Mouse (Mus musculus) CH12.LX (cell line): Measurements from ENCODE around the gene Hist1h1c. TPM values are rescaled to one million over a fixed set of nuclear protein-coding genes. Genes with fewer than 3 reads are reported as not detected.

Experiments
- DNase-seq: peaks from one replicate; pipeline ENCODE4 v3.0.0-alpha.2; 2013; ENCODE audit errors: extremely low read depth
- H3K27ac ChIP-seq: 2 replicates; pipeline ENCODE4 v1.5.1; 2012; ENCODE audit warnings: low read depth, mild to moderate bottlenecking, control low read depth, moderate library complexity; ENCODE audit not compliant: insufficient read depth
- H3K27me3 ChIP-seq: replicated peaks from 2 replicates; pipeline ENCODE3; 2012; ENCODE audit warnings: inconsistent platforms
- H3K36me3 ChIP-seq, 2 experiments: replicated peaks in 1 of 2; 2 replicates each; pipeline versions ENCODE3 to v1.6.1; 2012; ENCODE audit warnings: inconsistent platforms in 1 of 2, low read length in 1 of 2, mild to moderate bottlenecking in 1 of 2, mixed read lengths in 1 of 2, moderate library complexity in 1 of 2; ENCODE audit not compliant: control insufficient read depth in 1 of 2, insufficient read depth in 1 of 2
- H3K4me1 ChIP-seq, 2 experiments: 2 replicates each; pipeline ENCODE4 v1.6.1; 2012; ENCODE audit warnings: inconsistent platforms in 1 of 2, moderate library complexity in 1 of 2; ENCODE audit not compliant: insufficient read depth in 2 of 2, control insufficient read depth in 1 of 2
- H3K4me2 ChIP-seq: 2 replicates; pipeline ENCODE4 v1.6.1; 2012; ENCODE audit warnings: low read depth, mild to moderate bottlenecking, control low read depth; ENCODE audit not compliant: poor library complexity, insufficient read depth, severe bottlenecking
- H3K4me3 ChIP-seq, 3 experiments: fragments of 150-350 bp in 1 of 3; sonication (generic) in 1 of 3; replicated peaks in 1 of 3; 2 replicates each; pipeline versions ENCODE3 to v1.5.1; 2011 to 2012; ENCODE audit warnings: low read depth in 2 of 3, low read length in 2 of 3, mild to moderate bottlenecking in 2 of 3, moderate library complexity in 2 of 3, control low read depth in 1 of 3, improper control_type of control experiment in 1 of 3, inconsistent platforms in 1 of 3, mixed read lengths in 1 of 3; ENCODE audit not compliant: poor library complexity in 1 of 3
- H3K79me2 ChIP-seq: replicated peaks from 2 replicates; pipeline ENCODE4 v1.6.1; 2012; ENCODE audit warnings: mild to moderate bottlenecking, moderate library complexity; ENCODE audit not compliant: control insufficient read depth, poor library complexity, insufficient read depth, severe bottlenecking; ENCODE audit errors: extremely low read depth
- H3K9ac ChIP-seq: 2 replicates; pipeline ENCODE4 v1.6.1; 2012; ENCODE audit warnings: low read depth, mild to moderate bottlenecking, control low read depth, moderate library complexity; ENCODE audit not compliant: insufficient read depth
- H3K9me3 ChIP-seq: replicated peaks from 2 replicates; pipeline ENCODE3; 2012; ENCODE audit warnings: low read length, inconsistent platforms, mixed read lengths
- BHLHE40 ChIP-seq: IDR thresholded peaks from 2 replicates; pipeline ENCODE4 v1.6.1; 2011; ENCODE audit warnings: mild to moderate bottlenecking, low read depth, low read length, improper control_type of control experiment
- CHD1 ChIP-seq: IDR thresholded peaks from 2 replicates; pipeline ENCODE4 v1.6.1; 2012; ENCODE audit warnings: low read depth, low read length, improper control_type of control experiment, inconsistent platforms
- CHD2 ChIP-seq: IDR thresholded peaks from 2 replicates; pipeline ENCODE4 v1.6.1; 2011; ENCODE audit warnings: low read length, improper control_type of control experiment
- CTCF ChIP-seq, 2 experiments: IDR thresholded peaks in 1 of 2; conservative IDR thresholded peaks in 1 of 2; 2 replicates each; pipeline ENCODE4 v1.5.1; 2011 to 2012; ENCODE audit warnings: low read depth in 2 of 2, low read length in 2 of 2, improper control_type of control experiment in 1 of 2, inconsistent platforms in 1 of 2, mild to moderate bottlenecking in 1 of 2, moderate library complexity in 1 of 2
- E2F4 ChIP-seq: IDR thresholded peaks from 2 replicates; pipeline ENCODE4 v1.6.1; 2011; ENCODE audit warnings: low read depth, low read length, improper control_type of control experiment; ENCODE audit not compliant: insufficient replicate concordance
- ELF1 ChIP-seq: IDR thresholded peaks from 2 replicates; pipeline ENCODE4 v1.6.1; 2014; ENCODE audit warnings: low read depth, mild to moderate bottlenecking, inconsistent platforms, low read length, improper control_type of control experiment
- ETS1 ChIP-seq: conservative IDR thresholded peaks from 2 replicates; pipeline ENCODE4 v1.6.1; 2012; ENCODE audit warnings: low read depth, mild to moderate bottlenecking, inconsistent platforms, low read length, improper control_type of control experiment, moderate library complexity
- GABPA ChIP-seq: IDR thresholded peaks from 2 replicates; pipeline ENCODE4 v1.6.1; 2012; ENCODE audit warnings: low read depth, low read length, improper control_type of control experiment, inconsistent platforms; ENCODE audit not compliant: insufficient replicate concordance
- HCFC1 ChIP-seq: IDR thresholded peaks from 2 replicates; pipeline ENCODE4 v1.6.1; 2012; ENCODE audit warnings: low read depth, mild to moderate bottlenecking, inconsistent platforms, low read length, improper control_type of control experiment
- IRF4 ChIP-seq: IDR thresholded peaks from 2 replicates; pipeline ENCODE4 v1.6.1; 2014; ENCODE audit warnings: low read depth, mild to moderate bottlenecking, inconsistent platforms, low read length, improper control_type of control experiment
- JUN ChIP-seq: IDR thresholded peaks from 2 replicates; pipeline ENCODE4 v1.6.1; 2011; ENCODE audit warnings: low read depth, mild to moderate bottlenecking, low read length, improper control_type of control experiment, moderate library complexity; ENCODE audit not compliant: insufficient read depth
- JUND ChIP-seq: conservative IDR thresholded peaks from 2 replicates; pipeline ENCODE4 v1.6.1; 2011; ENCODE audit warnings: low read depth, low read length, improper control_type of control experiment
- KAT2A ChIP-seq: IDR thresholded peaks from 2 replicates; pipeline ENCODE4 v1.6.1; 2012; ENCODE audit warnings: low read length, improper control_type of control experiment, inconsistent platforms; ENCODE audit not compliant: insufficient replicate concordance
- MAX ChIP-seq: IDR thresholded peaks from 2 replicates; pipeline ENCODE4 v1.6.1; 2011; ENCODE audit warnings: low read length, improper control_type of control experiment
- MAZ ChIP-seq: IDR thresholded peaks from 2 replicates; pipeline ENCODE4 v1.6.1; 2012; ENCODE audit warnings: low read depth, mild to moderate bottlenecking, inconsistent platforms, low read length, improper control_type of control experiment, moderate library complexity
- MEF2A ChIP-seq: IDR thresholded peaks from 2 replicates; pipeline ENCODE4 v1.6.1; 2014; ENCODE audit warnings: low read depth, mild to moderate bottlenecking, inconsistent platforms, low read length, improper control_type of control experiment, borderline replicate concordance
- MXI1 ChIP-seq: IDR thresholded peaks from 2 replicates; pipeline ENCODE4 v1.6.1; 2011; ENCODE audit warnings: mild to moderate bottlenecking, low read depth, low read length, improper control_type of control experiment
- NELFE ChIP-seq: IDR thresholded peaks from 2 replicates; pipeline ENCODE4 v1.6.1; 2011; ENCODE audit warnings: low read depth, low read length, improper control_type of control experiment
- NRF1 ChIP-seq: IDR thresholded peaks from 2 replicates; pipeline ENCODE4 v1.6.1; 2014; ENCODE audit warnings: low read depth, mild to moderate bottlenecking, inconsistent platforms, low read length, improper control_type of control experiment, moderate library complexity
- PAX5 ChIP-seq: IDR thresholded peaks from 2 replicates; pipeline ENCODE4 v1.6.1; 2012; ENCODE audit warnings: low read length, inconsistent platforms, mixed read lengths
- POLR2A ChIP-seq: IDR thresholded peaks from 2 replicates; pipeline ENCODE4 v1.6.1; 2011; ENCODE audit warnings: low read depth, mild to moderate bottlenecking, improper control_type of control experiment, low read length
- POLR2AphosphoS2 ChIP-seq: IDR thresholded peaks from 2 replicates; pipeline ENCODE4 v1.6.1; 2011; ENCODE audit warnings: low read depth, low read length, improper control_type of control experiment
- RAD21 ChIP-seq: IDR thresholded peaks from 2 replicates; pipeline ENCODE4 v1.6.1; 2011; ENCODE audit warnings: low read depth, mild to moderate bottlenecking, low read length, improper control_type of control experiment, moderate library complexity
- RCOR1 ChIP-seq: conservative IDR thresholded peaks from 2 replicates; pipeline ENCODE4 v1.6.1; 2012; ENCODE audit warnings: low read depth, mild to moderate bottlenecking, inconsistent platforms, low read length, improper control_type of control experiment
- SIN3A ChIP-seq: IDR thresholded peaks from 2 replicates; pipeline ENCODE4 v1.6.1; 2012; ENCODE audit warnings: low read length, improper control_type of control experiment, inconsistent platforms
- TBP ChIP-seq: conservative IDR thresholded peaks from 2 replicates; pipeline ENCODE4 v1.6.1; 2011; ENCODE audit warnings: low read depth, low read length, improper control_type of control experiment
- TCF12 ChIP-seq: IDR thresholded peaks from 2 replicates; pipeline ENCODE4 v1.6.1; 2014; ENCODE audit warnings: low read depth, mild to moderate bottlenecking, inconsistent platforms, low read length, improper control_type of control experiment
- UBTF ChIP-seq: IDR thresholded peaks from 2 replicates; pipeline ENCODE4 v1.6.1; 2012; ENCODE audit warnings: low read depth, mild to moderate bottlenecking, inconsistent platforms, low read length, improper control_type of control experiment, moderate library complexity
- USF1 ChIP-seq: IDR thresholded peaks from 2 replicates; pipeline ENCODE4 v1.6.1; 2014; ENCODE audit warnings: low read depth, mild to moderate bottlenecking, inconsistent platforms, low read length, improper control_type of control experiment
- USF2 ChIP-seq: conservative IDR thresholded peaks from 2 replicates; pipeline ENCODE4 v1.6.1; 2011; ENCODE audit warnings: low read depth, low read length, improper control_type of control experiment
- ZMIZ1 ChIP-seq: IDR thresholded peaks from 2 replicates; pipeline ENCODE4 v1.6.1; 2012; ENCODE audit warnings: low read depth, mild to moderate bottlenecking, inconsistent platforms, low read length, improper control_type of control experiment
- dilution Hi-C: fragments of 300-500 bp; cut with MboI; formaldehyde crosslinking; loops from 2 replicates; pipeline ENCODE4 v1.14.3; 2020; ENCODE audit warnings: low sequenced_read_pairs; ENCODE audit not compliant: extremely low pct_unique_long_range_greater_than_20kb, extremely low pct_ligation_motif_present
- in situ Hi-C: fragments of 300-500 bp; cut with MboI; formaldehyde crosslinking; loops from 3 replicates; pipeline ENCODE4 v1.14.3; 2019; ENCODE audit warnings: low sequenced_read_pairs, low pct_ligation_motif_present, low pct_unique_long_range_greater_than_20kb, mixed read lengths
- polyA plus RNA-seq: library from polyadenylated mRNA; unstranded; fragments of >175 nt; gene quantifications from 2 replicates; pipeline ENCODE4 v1.2.1, GENCODE M21; 2012; ENCODE audit warnings: low read depth; ENCODE audit not compliant: insufficient read length
- total RNA-seq, 2 experiments: library from RNA; depleted of rRNA; stranded (reverse); fragments of 300-350 nt in 1 of 2; fragments of >200 nt in 1 of 2; gene quantifications; 2 replicates each; pipeline ENCODE4 v1.2.3; 2012 to 2014

Gene Hist1h1c
- total and polyA plus RNA-seq, 3 experiments = 12.5 to 597 (median 22.8) TPM

DNA sequence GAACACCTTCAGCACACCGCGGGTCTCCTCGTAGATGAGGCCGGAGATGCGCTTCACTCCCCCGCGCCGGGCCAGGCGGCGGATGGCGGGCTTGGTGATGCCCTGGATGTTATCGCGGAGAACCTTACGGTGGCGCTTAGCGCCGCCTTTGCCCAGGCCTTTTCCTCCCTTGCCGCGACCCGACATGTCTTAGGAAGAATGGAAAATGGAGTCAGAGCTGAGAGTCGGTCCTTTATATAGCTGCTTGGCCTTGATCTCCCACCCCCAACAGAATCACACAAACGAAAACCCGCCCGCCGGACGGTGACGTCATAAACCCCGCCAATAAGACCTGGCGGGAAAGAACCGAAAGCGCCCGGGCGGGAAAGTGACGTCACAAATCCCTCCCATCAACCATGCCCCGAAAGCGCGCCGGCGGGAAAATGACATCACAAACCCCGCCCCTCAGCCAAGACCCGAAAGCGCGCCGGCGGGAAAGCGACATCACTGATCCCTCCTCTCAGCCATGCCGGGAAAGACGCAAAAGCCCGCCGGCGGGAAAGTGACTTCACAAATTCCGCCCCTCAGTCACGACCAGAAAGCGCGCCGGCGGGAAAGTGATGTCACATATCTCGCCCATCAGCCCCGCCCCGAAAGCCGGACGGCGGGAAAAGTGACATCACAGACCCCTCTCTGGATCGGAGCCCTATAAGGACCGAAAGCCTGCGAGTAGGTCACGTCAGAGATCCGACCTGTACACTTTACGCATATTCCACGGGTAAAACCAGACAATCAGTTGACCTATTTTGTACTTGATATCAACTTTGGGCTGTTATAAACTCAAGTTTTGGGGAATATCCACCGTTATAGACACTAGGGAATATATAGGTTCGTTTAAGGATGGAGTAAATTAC is 22.6 kb downstream of the Hist1h1c start, which contains the start of gene Hist1h4a:
Hist1h4a (minus strand) TSS at position 259 of the 893 bp plus-strand sequence.
- H3K79me2 ChIP-seq = no peaks in the 10 kb centered on the region
- H3K9ac ChIP-seq = peak within 1 kb of the TSS; percentile 98
- in situ Hi-C loops = loop anchor here (25.0 kb wide), 1 partner anchor 1724 kb away; the partner anchor contains the start of genes Hist1h2ag, Hist1h2ah, Hist1h2bj and Hist1h2bk
- H3K4me2 ChIP-seq = peak within 1 kb of the TSS; percentile 96
- H3K9me3 ChIP-seq = no peaks in the 10 kb centered on the region
- H3K27me3 ChIP-seq = no peaks in the 10 kb centered on the region
- peak; percentile 98 for DNase-seq
- H3K4me3 ChIP-seq = peak within 1 kb of the TSS; percentile 45 to 59 (median 49)
- H3K36me3 ChIP-seq = no peaks in the 10 kb centered on the region
- H3K27ac ChIP-seq = peak within 1 kb of the TSS; percentile 97
- no peak for TF ChIP-seq RAD21
- peak; percentile 79 for TF ChIP-seq RCOR1
- peak; percentile 84 for TF ChIP-seq MAX
- peak; percentile 95 for TF ChIP-seq MXI1
- TF ChIP-seq NELFE = peak; percentile 99
- 0 out of 2 replicates have a peak, but pooled peaks have one; percentile 17 for TF ChIP-seq GABPA
- TF ChIP-seq USF2 = no peak
- no peak for TF ChIP-seq CHD1
- peak; percentile 79 for TF ChIP-seq JUN
- TF ChIP-seq ZMIZ1 = peak; percentile 96
- TF ChIP-seq MEF2A = peak; percentile 54
- TF ChIP-seq E2F4 = peak; percentile 100
- TF ChIP-seq SIN3A = peak; percentile 99
- TF ChIP-seq JUND = peak; percentile 73
- no peak; the same call in 1 of the 2 replicates for TF ChIP-seq MAZ
- peak; percentile 99 for TF ChIP-seq POLR2AphosphoS2
- TF ChIP-seq UBTF = peak; percentile 81; the same call in 1 of the 2 replicates
- TF ChIP-seq CHD2 = peak; percentile 64; the same call in 1 of the 2 replicates
- peak; percentile 30 for TF ChIP-seq NRF1
- TF ChIP-seq PAX5 = no peak
- TF ChIP-seq HCFC1 = peak; percentile 66; the same call in 1 of the 2 replicates
- TF ChIP-seq USF1 = no peak
- peak; percentile 72; the same call in 1 of the 2 replicates for TF ChIP-seq ETS1
- TF ChIP-seq CTCF (conservative IDR thresholded peaks at IDR 0.05 in 1 of 2, IDR thresholded peaks at IDR 0.05 in 1 of 2; ENCODE audit: low read depth in 2 of 2, low read length in 2 of 2) = no peak
- TF ChIP-seq KAT2A = peak; percentile 98
- peak; percentile 54 for TF ChIP-seq ELF1
- TF ChIP-seq TCF12 = peak; percentile 81
- TF ChIP-seq TBP = peak; percentile 98
- TF ChIP-seq BHLHE40 = peak; percentile 96
- TF ChIP-seq IRF4 = peak; percentile 90
- TF ChIP-seq POLR2A = peak; percentile 73
- peaks cover 3 to 45% of the 10 kb centered on the region in 2 experiments; a peak in 3 of 4 replicates for H3K4me1 ChIP-seq
- dilution Hi-C loops = no loop called here
